Mouse (Mus musculus): ENCODE results near the gene Isyna1. TPM values are rescaled to one million over a fixed set of nuclear protein-coding genes. Genes with fewer than 3 reads are reported as not detected.

Isyna1 gene
- total RNA-seq, 2 experiments from 2014 or later, result 51.5 to 74.1 TPM

- ATAC-seq (replicated peaks; ENCODE audit: low FRiP score, low TSS enrichment, poor library complexity, severe bottlenecking), result no peak
Observed at GRCm38 (mm10) chr8:70645501-70646224, 51.5 kb downstream of the Isyna1 start.

GRCm38 (mm10) chr8:70646369-70646768 lies 52.2 kb downstream of the Isyna1 start:
- no peak for ATAC-seq (replicated peaks; ENCODE audit: low FRiP score, low TSS enrichment, poor library complexity, severe bottlenecking)

GRCm38 (mm10) chr8:70646775-70647174 lies 52.6 kb downstream of the Isyna1 start:
- ATAC-seq (replicated peaks; ENCODE audit: low FRiP score, low TSS enrichment, poor library complexity, severe bottlenecking), result no peak

Other genes with a start within 250 kb of the Isyna1 start
- 44.1 and 46.9 TPM in 2 replicates for gene Upf1, start 241.1 kb upstream of the Isyna1 start, total RNA-seq (2014; fragmentation: Nextera tagmentation)
- 26.7 and 46.7 TPM in 2 replicates for gene Upf1, start 241.1 kb upstream of the Isyna1 start, total RNA-seq (2017)
- 0.15 and 1.2 TPM in 2 replicates for gene Comp, start 220.8 kb upstream of the Isyna1 start, total RNA-seq (2014; fragmentation: Nextera tagmentation)
- gene Comp, start 220.8 kb upstream of the Isyna1 start, total RNA-seq (2017), result 2.3 TPM in 1 of 2 replicates, not detected in the other
- 15.6 and 21.7 TPM in 2 replicates for gene Crtc1, start 154.8 kb upstream of the Isyna1 start, total RNA-seq (2014; fragmentation: Nextera tagmentation)
- 1.1 and 1.3 TPM in 2 replicates for gene Crtc1, start 154.8 kb upstream of the Isyna1 start, total RNA-seq (2017)
- gene Klhl26, start 117.4 kb upstream of the Isyna1 start, total RNA-seq (2014; fragmentation: Nextera tagmentation), result 8.4 and 9.5 TPM in 2 replicates
- gene Klhl26, start 117.4 kb upstream of the Isyna1 start, total RNA-seq (2017), result 6.0 and 8.2 TPM in 2 replicates
- not detected in 2 replicates for gene Tmem59l, start 107.0 kb upstream of the Isyna1 start, total RNA-seq (2014; fragmentation: Nextera tagmentation)
- gene Tmem59l, start 107.0 kb upstream of the Isyna1 start, total RNA-seq (2017), result not detected in 2 replicates
- 0.30 and 2.3 TPM in 2 replicates for gene Crlf1, start 101.2 kb upstream of the Isyna1 start, total RNA-seq (2014; fragmentation: Nextera tagmentation)
- not detected in 2 replicates for gene Crlf1, start 101.2 kb upstream of the Isyna1 start, total RNA-seq (2017)
- gene Rex1bd, start 87.6 kb upstream of the Isyna1 start, total RNA-seq (2014; fragmentation: Nextera tagmentation), result 53.5 and 57.0 TPM in 2 replicates
- gene Rex1bd, start 87.6 kb upstream of the Isyna1 start, total RNA-seq (2017), result 25.8 and 48.7 TPM in 2 replicates
- 2,751 and 3,393 TPM in 2 replicates for gene Uba52, start 83.6 kb upstream of the Isyna1 start, total RNA-seq (2014; fragmentation: Nextera tagmentation)
- gene Uba52, start 83.6 kb upstream of the Isyna1 start, total RNA-seq (2017), result 4,463 and 5,230 TPM in 2 replicates
- 140 and 265 TPM in 2 replicates for gene Fkbp8, start 66.6 kb upstream of the Isyna1 start, total RNA-seq (2014; fragmentation: Nextera tagmentation)
- 172 and 176 TPM in 2 replicates for gene Fkbp8, start 66.6 kb upstream of the Isyna1 start, total RNA-seq (2017)
- gene Kxd1, start 66.4 kb upstream of the Isyna1 start, total RNA-seq (2014; fragmentation: Nextera tagmentation), result 78.1 and 81.8 TPM in 2 replicates
- gene Kxd1, start 66.4 kb upstream of the Isyna1 start, total RNA-seq (2017), result 65.5 and 93.7 TPM in 2 replicates
- gene Ell, start 54.9 kb upstream of the Isyna1 start, total RNA-seq (2014; fragmentation: Nextera tagmentation), result 14.7 and 22.0 TPM in 2 replicates
- gene Ell, start 54.9 kb upstream of the Isyna1 start, total RNA-seq (2017), result 7.9 and 10.7 TPM in 2 replicates
- gene Ssbp4, start 14.5 kb downstream of the Isyna1 start, total RNA-seq (2014; fragmentation: Nextera tagmentation), result 39.7 and 83.5 TPM in 2 replicates
- gene Ssbp4, start 14.5 kb downstream of the Isyna1 start, total RNA-seq (2017), result 77.5 and 98.5 TPM in 2 replicates
- 0.37 and 0.69 TPM in 2 replicates for gene Lrrc25, start 21.8 kb downstream of the Isyna1 start, total RNA-seq (2014; fragmentation: Nextera tagmentation)
- gene Lrrc25, start 21.8 kb downstream of the Isyna1 start, total RNA-seq (2017), result 0.15 and 0.61 TPM in 2 replicates
- gene Gdf15, start 38.1 kb downstream of the Isyna1 start, total RNA-seq (2014; fragmentation: Nextera tagmentation), result not detected in 2 replicates
- gene Gdf15, start 38.1 kb downstream of the Isyna1 start, total RNA-seq (2017), result not detected in 2 replicates
- 6.3 and 8.8 TPM in 2 replicates for gene Pgpep1, start 66.0 kb downstream of the Isyna1 start, total RNA-seq (2014; fragmentation: Nextera tagmentation)
- 4.6 and 5.1 TPM in 2 replicates for gene Pgpep1, start 66.0 kb downstream of the Isyna1 start, total RNA-seq (2017)
- gene Lsm4, start 78.9 kb downstream of the Isyna1 start, total RNA-seq (2014; fragmentation: Nextera tagmentation), result 286 and 287 TPM in 2 replicates
- gene Lsm4, start 78.9 kb downstream of the Isyna1 start, total RNA-seq (2017), result 240 and 290 TPM in 2 replicates
- 18.8 and 34.4 TPM in 2 replicates for gene Jund, start 104.6 kb downstream of the Isyna1 start, total RNA-seq (2014; fragmentation: Nextera tagmentation)
- 44.8 and 48.7 TPM in 2 replicates for gene Jund, start 104.6 kb downstream of the Isyna1 start, total RNA-seq (2017)
- not detected in 2 replicates for gene Iqcn, start 109.1 kb downstream of the Isyna1 start, total RNA-seq (2014; fragmentation: Nextera tagmentation)
- gene Iqcn, start 109.1 kb downstream of the Isyna1 start, total RNA-seq (2017), result not detected in 2 replicates
- gene Gm3336, start 124.2 kb downstream of the Isyna1 start, total RNA-seq (2014; fragmentation: Nextera tagmentation), result not detected in 2 replicates
- gene Gm3336, start 124.2 kb downstream of the Isyna1 start, total RNA-seq (2017), result not detected in 2 replicates
- 0.28 TPM in 1 of 2 replicates, not detected in the other for gene Pde4c, start 129.3 kb downstream of the Isyna1 start, total RNA-seq (2014; fragmentation: Nextera tagmentation)
- gene Pde4c, start 129.3 kb downstream of the Isyna1 start, total RNA-seq (2017), result not detected in 2 replicates
- gene Rab3a, start 160.3 kb downstream of the Isyna1 start, total RNA-seq (2014; fragmentation: Nextera tagmentation), result 1.8 and 7.0 TPM in 2 replicates
- gene Rab3a, start 160.3 kb downstream of the Isyna1 start, total RNA-seq (2017), result 1.2 and 2.8 TPM in 2 replicates
- gene Mpv17l2, start 166.6 kb downstream of the Isyna1 start, total RNA-seq (2014; fragmentation: Nextera tagmentation), result 58.3 and 111 TPM in 2 replicates
- 4.3 and 17.6 TPM in 2 replicates for gene Mpv17l2, start 166.6 kb downstream of the Isyna1 start, total RNA-seq (2017)
- 30.7 and 51.4 TPM in 2 replicates for gene Pik3r2, start 182.3 kb downstream of the Isyna1 start, total RNA-seq (2014; fragmentation: Nextera tagmentation)
- gene Pik3r2, start 182.3 kb downstream of the Isyna1 start, total RNA-seq (2017), result 29.2 and 33.9 TPM in 2 replicates
- 44.0 and 54.3 TPM in 2 replicates for gene Mast3, start 210.7 kb downstream of the Isyna1 start, total RNA-seq (2014; fragmentation: Nextera tagmentation)
- 6.2 and 7.3 TPM in 2 replicates for gene Mast3, start 210.7 kb downstream of the Isyna1 start, total RNA-seq (2017)
- 0.31 and 0.79 TPM in 2 replicates for gene Il12rb1, start 214.1 kb downstream of the Isyna1 start, total RNA-seq (2014; fragmentation: Nextera tagmentation)
- gene Il12rb1, start 214.1 kb downstream of the Isyna1 start, total RNA-seq (2017), result 1.6 and 2.0 TPM in 2 replicates
- 27.6 and 29.1 TPM in 2 replicates for gene Arrdc2, start 245.3 kb downstream of the Isyna1 start, total RNA-seq (2014; fragmentation: Nextera tagmentation)
- gene Arrdc2, start 245.3 kb downstream of the Isyna1 start, total RNA-seq (2017), result 8.0 and 11.8 TPM in 2 replicates